Mouse (Mus musculus): ENCODE data around the gene Vamp8.

- TF ChIP-seq CTCF (IDR thresholded peaks at IDR 0.05; ENCODE audit: low read depth, low read length) (no peak), POLR2A (IDR thresholded peaks at IDR 0.05; ENCODE audit: insufficient read depth, low read length) (no peak), EP300 (IDR thresholded peaks at IDR 0.05; ENCODE audit: insufficient read depth, low read depth, low read length) (no peak)
Observed at GRCm38 (mm10) chr6:72386561-72386960, 3.9 kb downstream of the Vamp8 start.

Data from ES-Bruce4 (cell line).